Mouse (Mus musculus): ENCODE measurements around the gene Hipk2. TPM values are rescaled to one million over a fixed set of nuclear protein-coding genes. Genes with fewer than 3 reads are reported as not detected.

The Hipk2 gene
- total RNA-seq, 2 experiments from 2014 or later = 52.4 to 60.9 TPM

- intact Hi-C loops (cut with DNase I) = loop anchor here (2.0 to 10.0 kb wide), 2 partner anchors 174 to 256 kb away; no protein-coding TSS in a partner anchor
These were observed 35.0 kb upstream of the Hipk2 start for GRCm38 (mm10) chr6:38910828-38911559.

GRCm38 (mm10) chr6:38908401-38908800, 32.4 kb upstream of the Hipk2 start:
- intact Hi-C loops (cut with DNase I) = no loop called here

More at GRCm38 (mm10) chr6:38910828-38911559, 35.0 kb upstream of the Hipk2 start:
- peak; percentile 32 to 38 for DNase-seq (ENCODE audit: low spot score in 2 of 2)

GRCm38 (mm10) chr6:38906005-38906404, 30.0 kb upstream of the Hipk2 start:
- intact Hi-C loops (cut with DNase I) = no loop called here
- no peak for DNase-seq (ENCODE audit: low spot score in 2 of 2)

More at GRCm38 (mm10) chr6:38908401-38908800, 32.4 kb upstream of the Hipk2 start:
- DNase-seq (ENCODE audit: low spot score in 2 of 2) = no peak

- intact Hi-C loops (cut with DNase I) = no loop called here
- no peak for DNase-seq (ENCODE audit: low spot score in 2 of 2)
These were observed 27.0 kb upstream of the Hipk2 start for GRCm38 (mm10) chr6:38902820-38903439.

- intact Hi-C loops (cut with DNase I) = no loop called here
- DNase-seq (ENCODE audit: low spot score in 2 of 2) = no peak
These were observed 25.7 kb upstream of the Hipk2 start for GRCm38 (mm10) chr6:38901636-38902035.

- no peak for DNase-seq (ENCODE audit: low spot score in 2 of 2)
- intact Hi-C loops (cut with DNase I) = no loop called here
These were observed 25.2 kb upstream of the Hipk2 start for GRCm38 (mm10) chr6:38901152-38901551.

GRCm38 (mm10) chr6:38900479-38901126, 24.6 kb upstream of the Hipk2 start:
- no peak for DNase-seq (ENCODE audit: low spot score in 2 of 2)
- intact Hi-C loops (cut with DNase I) = no loop called here

- no peak for DNase-seq (ENCODE audit: low spot score in 2 of 2)
- intact Hi-C loops (cut with DNase I) = no loop called here
These were observed 24.1 kb upstream of the Hipk2 start for GRCm38 (mm10) chr6:38900073-38900472.

GRCm38 (mm10) chr6:38893615-38894014, 17.6 kb upstream of the Hipk2 start:
- intact Hi-C loops (cut with DNase I) = no loop called here

GRCm38 (mm10) chr6:38892017-38892416, 16.1 kb upstream of the Hipk2 start:
- intact Hi-C loops (cut with DNase I) = no loop called here
- no peak for DNase-seq (ENCODE audit: low spot score in 2 of 2)

More at GRCm38 (mm10) chr6:38893615-38894014, 17.6 kb upstream of the Hipk2 start:
- no peak for DNase-seq (ENCODE audit: low spot score in 2 of 2)

- intact Hi-C loops (cut with DNase I) = no loop called here
- no peak for DNase-seq (ENCODE audit: low spot score in 2 of 2)
These were observed 13.2 kb upstream of the Hipk2 start for GRCm38 (mm10) chr6:38889156-38889555.

GRCm38 (mm10) chr6:38887436-38887835, 11.5 kb upstream of the Hipk2 start:
- intact Hi-C loops (cut with DNase I) = no loop called here
- DNase-seq (ENCODE audit: low spot score in 2 of 2) = no peak

GRCm38 (mm10) chr6:38885132-38885531, 9.2 kb upstream of the Hipk2 start:
- intact Hi-C loops (cut with DNase I) = no loop called here
- DNase-seq (ENCODE audit: low spot score in 2 of 2) = no peak

- DNase-seq (ENCODE audit: low spot score in 2 of 2) = no peak
- intact Hi-C loops (cut with DNase I) = no loop called here
These were observed 8.5 kb upstream of the Hipk2 start for GRCm38 (mm10) chr6:38884482-38884881.

- intact Hi-C loops (cut with DNase I) = no loop called here
- DNase-seq (ENCODE audit: low spot score in 2 of 2) = no peak
These were observed 6.8 kb upstream of the Hipk2 start for GRCm38 (mm10) chr6:38882728-38883171.

GRCm38 (mm10) chr6:38881975-38882374, 6.0 kb upstream of the Hipk2 start:
- intact Hi-C loops (cut with DNase I) = no loop called here
- no peak for DNase-seq (ENCODE audit: low spot score in 2 of 2)

GRCm38 (mm10) chr6:38881468-38881867, 5.5 kb upstream of the Hipk2 start:
- intact Hi-C loops (cut with DNase I) = no loop called here
- no peak for DNase-seq (ENCODE audit: low spot score in 2 of 2)

GRCm38 (mm10) chr6:38877674-38878073, 1.7 kb upstream of the Hipk2 start:
- intact Hi-C loops (cut with DNase I) = loop anchor here (2.0 kb wide), 1 partner anchor 141 kb away; no protein-coding TSS in a partner anchor
- DNase-seq (ENCODE audit: low spot score in 2 of 2) = no peak

GRCm38 (mm10) chr6:38875258-38876070, 501 bp downstream of the Hipk2 start, which contains the start of gene Tbxas1:
Tbxas1 (plus strand) TSS chr6:38875404.
- DNase-seq (ENCODE audit: low spot score in 2 of 2) = peak; percentile 54 to 57
- intact Hi-C loops (cut with DNase I) = loop anchor here (2.0 kb wide), 1 partner anchor 139 kb away; no protein-coding TSS in a partner anchor
